Mouse (Mus musculus): ENCODE results near the gene Atp6v0c.
A peak's percentile ranks its signal among the peaks of the same experiment; 100 is the strongest.

Gene Atp6v0c

DNA sequence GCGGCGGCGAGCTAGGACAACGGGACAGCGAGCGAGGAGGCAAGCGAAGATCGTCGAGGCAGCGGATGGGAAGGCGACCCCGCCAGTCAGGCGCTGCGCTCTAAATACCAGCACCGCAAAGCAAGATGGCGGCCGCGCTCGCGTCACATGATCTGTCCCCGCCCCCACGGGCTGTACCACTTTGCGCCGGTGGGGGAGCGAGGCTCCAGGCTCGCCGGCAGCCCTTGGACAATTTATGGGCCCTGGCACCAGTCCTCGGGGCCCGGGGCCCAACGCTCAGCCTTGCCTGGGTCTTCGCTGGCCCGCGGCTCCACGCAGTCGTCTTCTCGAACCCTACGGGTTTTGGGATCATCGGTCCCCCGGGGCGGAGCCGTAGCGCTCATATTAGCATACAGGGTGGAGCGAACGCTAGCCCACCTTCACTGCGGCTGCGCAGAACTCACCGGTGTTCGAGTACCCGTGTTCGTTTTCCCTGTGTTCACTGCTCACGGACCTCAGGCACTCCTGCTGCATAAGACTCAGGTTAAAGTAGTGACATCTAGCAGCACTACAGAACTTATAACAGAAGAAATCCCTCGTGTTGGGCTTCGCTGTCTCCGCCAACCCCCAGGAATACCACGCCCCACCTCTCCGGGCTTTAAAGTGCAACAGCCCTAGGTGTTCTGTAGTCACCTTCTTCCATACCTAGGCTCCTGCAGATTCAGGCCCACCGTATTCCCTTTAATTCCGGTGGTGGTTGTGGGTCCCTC, at the start of gene Atp6v0c:
Gene Atp6v0c (minus strand): TSS at position 386 of the 749 bp plus-strand sequence.
- peak; percentile 98 for DNase-seq

DNA sequence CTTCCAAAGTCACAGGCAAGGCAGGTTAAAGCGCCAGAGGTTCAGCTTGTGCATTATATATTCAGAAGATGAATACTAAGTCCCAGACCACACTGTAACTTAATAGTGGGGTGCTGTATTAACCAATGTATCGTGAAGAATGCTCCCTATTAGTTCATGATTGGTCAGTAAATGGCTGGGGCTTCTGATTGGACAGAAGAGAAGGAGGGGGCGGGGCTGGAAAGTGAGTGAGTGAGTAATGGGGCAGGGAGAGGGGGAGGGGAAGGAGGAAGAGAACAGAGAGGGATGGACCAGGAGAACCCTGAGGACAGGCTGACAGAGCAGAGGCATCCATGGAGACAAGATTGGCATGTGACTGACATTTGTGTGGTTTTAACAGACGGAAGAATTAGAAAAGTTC, 47.3 kb upstream of the Atp6v0c start:
- DNase-seq = no peak

DNA sequence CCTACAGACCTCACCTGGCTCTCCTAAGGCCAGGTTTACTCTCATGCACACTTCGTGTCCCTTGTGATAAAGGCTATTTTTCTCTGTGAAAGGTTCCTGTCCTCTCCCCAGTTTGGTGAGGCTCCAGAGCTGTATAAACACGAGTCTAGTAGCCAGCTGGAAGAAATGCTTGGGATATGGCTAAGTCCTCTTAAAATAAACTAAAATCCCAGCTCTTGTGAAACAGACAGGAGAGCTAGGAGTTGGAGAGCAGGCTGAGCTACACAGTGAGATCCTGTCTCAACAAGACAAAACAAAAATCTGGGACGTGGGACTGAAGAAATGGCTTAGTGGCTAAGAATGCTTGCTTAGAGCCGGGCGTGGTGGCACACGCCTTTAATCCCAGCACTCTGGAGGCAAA, 43.7 kb upstream of the Atp6v0c start:
- DNase-seq = peak; percentile 58

DNA sequence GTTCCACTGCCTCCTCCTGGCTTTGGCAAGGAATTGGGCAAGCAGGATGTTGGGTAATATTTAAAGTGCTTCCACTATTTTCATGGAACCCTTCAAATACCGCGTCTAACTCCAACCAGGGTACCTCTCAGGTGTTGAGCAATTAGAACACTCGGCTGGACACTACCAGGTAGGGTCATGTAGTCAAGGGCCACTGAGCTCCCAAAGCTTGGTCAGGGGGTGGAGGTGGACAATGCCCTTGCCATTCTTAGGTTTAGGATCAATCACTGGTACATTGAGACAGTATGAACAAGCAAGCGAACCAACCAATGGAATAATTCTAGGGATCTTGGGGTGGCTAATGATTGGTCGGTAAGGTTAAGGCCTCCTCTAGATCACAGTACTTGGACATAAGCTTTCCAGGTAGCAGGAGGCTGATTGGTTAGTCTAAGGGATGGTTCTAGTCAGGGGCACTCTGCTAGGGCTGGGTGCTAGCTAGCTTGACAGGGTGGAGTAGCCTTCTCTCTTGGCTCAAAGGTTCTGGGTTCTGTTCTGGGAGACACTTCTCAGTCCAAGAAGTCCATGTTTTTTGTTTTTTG, 43.0 kb upstream of the Atp6v0c start:
- no peak for DNase-seq

DNA sequence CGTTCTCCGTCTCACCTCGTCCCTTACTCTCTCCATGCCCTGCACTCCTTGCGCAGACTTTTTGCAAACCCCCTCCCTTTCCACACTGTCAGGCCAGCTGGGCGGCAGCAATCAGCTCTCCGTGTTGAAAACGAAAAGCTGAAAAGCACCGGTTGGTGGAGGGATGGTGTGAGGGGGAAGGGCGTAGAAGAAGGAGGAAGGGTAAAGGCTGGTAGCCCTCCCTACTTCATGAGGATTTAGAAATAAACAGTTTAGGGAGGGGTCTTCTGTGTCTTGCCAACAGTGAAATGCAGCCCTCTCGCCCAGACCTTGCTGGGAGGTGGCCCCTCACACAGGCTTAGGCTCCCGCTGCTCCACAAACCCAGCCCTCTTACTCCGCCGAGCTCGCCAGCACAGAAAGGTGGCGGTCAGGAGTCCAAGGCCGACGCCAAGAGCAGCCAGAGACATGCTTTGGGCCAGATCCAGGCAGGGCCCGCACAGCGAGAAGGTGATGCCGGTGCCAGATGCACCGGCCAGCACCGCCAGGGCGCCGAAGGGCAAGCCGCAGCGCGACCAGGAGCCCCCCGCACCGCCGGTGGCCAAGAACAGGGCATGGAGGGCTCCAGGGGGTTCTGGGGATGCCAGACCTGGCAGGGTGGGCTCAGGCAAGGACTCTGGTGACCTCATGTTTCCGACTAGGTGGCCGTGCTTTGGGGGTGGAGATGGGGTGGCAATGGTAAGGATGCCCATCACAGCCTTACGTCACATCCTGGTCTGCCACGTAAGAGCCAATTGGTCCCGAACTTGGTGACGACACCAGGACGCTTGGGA, 42.3 kb upstream of the Atp6v0c start:
- peak; percentile 86 for DNase-seq

DNA sequence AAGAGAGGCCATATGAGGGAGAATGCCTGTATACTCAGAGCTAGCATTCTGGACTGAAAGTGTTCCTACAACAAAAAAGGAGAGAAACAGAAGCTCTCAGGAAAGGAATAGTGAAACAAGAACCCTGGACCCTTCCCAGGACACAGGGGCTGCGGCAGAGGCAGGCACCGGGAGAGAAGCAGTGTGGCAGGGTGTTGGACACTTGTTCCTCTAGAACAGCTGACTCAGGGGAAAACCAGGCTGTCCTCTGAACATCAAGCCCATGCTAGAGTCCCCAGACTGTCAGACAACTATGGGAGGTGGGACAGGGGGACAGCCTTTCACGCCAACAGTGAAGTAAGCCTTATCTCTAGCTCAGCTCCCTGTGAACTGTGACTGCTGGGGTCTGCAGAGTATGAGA, 41.1 kb upstream of the Atp6v0c start:
- DNase-seq = no peak

DNA sequence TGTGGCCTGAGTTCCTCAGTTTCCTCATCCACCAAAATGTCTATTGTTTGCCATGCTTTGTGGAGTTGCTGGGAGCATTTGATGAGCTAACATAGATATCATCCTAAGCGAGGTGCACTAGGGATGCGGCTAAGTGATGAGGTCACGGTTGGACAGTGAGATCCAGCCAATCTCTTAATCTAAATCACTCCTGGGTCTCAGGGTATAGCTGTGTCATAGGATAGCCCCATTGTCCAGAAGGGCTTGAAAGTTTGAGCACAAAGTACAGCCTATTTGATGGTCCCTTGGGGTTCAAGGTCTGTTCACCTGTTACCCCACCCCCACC, 40.4 kb upstream of the Atp6v0c start:
- DNase-seq = no peak

DNA sequence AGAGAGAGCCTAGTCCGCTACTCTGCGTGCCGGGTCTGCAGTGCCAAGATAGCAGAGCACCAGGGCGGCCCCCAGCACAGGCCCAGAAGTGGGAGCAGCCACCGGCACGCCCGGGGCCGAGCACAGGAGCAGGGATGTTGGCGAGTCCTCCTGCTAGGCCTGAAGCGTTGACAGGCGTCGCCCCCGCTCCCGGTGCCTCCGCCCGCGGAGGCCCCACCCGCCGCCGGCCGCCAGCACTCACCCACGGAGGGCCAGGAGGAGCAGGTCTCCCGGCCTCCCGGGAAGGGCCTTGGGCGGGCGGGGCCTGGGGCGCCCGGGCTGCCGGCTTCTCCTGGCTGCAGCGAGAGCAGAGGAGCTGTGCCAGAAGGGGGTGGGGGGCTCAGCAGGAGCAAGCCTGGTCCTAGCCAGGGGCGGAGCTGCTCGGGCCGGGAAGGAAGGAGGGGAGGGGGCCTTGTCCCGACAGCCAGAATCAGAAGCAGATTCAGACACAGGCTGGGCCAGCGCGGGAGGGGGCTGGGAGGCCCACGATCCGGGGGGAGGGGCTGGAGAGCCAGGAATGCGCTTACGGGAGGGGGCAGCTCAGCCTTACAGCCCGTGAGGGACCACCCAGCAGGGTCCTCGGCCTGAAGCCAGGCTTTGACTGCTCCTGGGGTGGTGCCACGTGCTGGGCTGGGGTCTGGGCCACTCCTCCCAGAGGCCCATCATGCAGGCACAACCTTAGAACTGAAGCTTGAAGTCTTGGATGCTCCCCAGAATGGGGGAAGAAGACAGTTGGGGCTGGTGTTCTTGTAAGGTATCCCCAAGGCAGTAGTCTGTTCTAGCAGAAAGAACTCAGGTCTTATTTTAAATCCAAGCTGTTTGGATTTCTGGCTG, 39.8 kb upstream of the Atp6v0c start, which contains the start of gene Ntn3:
Gene Ntn3 (minus strand): TSS at position 489 of the 873 bp plus-strand sequence.
- peak; percentile 26 for DNase-seq

DNA sequence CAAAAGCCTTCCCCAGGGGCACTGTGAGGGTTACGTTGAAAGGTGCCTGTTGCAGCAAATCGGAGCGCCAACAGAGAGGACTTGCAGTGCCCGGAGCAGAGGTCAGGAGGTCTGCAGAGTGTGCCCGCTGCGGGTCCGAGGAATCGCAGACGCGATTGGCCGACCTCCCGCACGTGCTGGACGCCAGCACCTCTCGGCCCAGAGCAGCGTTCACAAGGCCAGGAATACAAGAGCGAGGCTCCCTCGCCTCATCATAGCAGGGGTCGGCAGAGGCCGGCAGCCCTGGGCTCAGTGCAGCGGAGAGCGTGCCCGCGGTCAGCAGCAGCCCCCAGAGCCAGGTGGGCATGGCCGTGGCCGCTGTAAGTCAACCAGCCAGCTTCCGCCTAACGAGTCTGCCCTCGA, 39.1 kb upstream of the Atp6v0c start:
- DNase-seq = peak; percentile 11

DNA sequence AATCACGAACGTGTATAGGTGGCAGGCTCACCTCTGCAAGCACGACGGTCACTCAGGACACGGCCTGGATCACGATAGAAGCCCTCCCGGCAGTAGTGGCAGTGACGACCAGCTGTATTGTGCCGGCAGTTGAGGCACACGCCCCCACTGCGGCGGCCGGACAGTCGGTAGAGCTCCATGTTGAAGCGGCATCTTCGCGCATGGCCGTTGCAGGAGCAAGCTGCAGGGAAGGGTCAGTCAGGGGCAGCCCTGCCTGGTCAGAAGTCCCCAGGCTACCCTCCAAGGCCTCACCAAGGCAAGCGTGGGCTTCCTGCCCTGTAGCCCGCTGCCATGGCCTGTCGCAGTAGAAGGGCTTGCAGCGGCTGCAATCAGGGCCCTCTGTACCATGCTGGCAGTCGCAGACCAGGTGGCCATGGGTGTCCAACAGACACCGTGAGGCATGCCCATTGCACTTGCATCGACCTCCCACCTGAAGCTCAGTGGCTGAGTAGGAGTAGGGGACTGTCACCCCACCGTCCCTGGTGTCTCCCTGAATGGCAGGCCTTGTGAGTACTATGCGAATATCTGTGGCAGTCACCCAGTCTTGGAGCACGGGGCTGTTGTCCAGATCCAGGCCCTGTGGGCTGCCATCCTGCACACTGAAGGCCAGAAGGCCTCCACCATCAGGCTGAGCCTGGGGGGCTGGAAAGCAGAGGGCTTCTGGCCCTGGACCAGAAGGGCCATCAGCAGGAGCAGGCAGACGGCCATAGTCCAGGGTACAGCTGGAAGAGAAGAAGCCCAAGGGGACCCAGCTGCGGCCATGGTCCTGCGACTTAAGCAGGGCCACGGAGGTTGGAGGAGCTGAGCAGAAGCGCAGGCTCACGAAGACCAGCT, 38.5 kb upstream of the Atp6v0c start:
- no peak for DNase-seq

DNA sequence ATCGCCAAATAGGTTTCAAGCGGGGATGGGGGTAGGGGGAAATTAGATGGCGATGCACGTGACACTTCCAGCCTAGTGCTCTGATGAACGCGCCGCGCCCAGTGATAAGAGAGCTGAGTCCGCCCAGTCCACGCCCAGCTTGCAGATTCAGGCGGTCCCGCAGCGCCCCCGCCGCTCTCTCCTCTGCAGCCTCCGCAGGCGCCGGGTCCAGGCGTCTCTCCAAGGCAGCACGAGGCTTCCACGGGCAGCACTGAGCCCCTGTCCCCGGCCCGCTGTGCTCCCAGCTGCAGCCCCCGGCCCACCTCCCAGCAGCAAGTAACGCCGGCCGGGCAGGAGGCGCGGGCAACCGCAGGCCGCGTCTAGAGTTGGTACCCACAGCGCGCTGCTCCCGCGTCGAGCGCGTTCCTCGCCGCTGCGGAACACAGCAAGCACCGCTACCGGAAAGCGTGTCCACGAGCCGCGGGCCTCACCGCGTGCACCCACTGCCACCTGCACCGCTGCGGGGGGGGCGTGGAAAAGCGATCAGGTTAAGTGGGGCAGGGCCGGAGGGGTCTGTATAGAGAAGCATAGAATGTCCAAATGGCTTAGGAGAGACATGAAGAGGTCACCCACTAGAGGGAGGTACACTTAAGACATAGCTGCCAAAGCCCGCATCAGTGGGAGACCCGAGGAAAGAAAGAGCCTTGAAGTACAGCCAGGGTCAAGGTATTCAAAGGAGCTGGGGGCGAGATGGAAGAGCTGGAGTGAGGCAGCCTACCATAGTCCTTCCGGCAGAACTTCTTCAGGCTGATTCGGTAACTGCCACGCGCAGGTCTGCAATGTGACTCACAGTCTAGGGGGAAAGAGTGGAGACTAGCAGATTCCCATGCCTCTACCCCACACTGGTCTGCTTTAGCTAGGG, 37.2 kb upstream of the Atp6v0c start:
- peak; percentile 65 for DNase-seq

DNA sequence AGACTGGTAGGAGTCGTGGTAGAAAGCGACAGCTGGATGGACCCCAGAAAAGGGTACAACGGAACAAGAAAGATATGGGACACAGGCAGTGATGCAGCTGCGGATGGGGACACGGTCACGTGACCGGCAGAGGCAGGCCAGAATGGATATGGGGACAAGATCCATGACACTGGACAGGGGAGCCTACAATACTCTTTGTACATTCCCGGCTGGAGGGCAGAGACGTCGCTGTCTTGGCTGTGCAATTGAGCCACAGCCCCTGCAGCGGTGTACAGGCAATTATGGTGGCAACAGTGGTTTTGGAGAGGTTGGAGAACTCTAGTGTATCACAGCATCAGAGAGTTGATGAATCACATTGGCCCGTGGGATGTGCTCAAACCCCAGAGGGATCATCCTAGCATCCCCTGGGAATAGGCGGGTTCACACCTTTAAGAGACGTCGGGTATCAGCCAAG, 36.4 kb upstream of the Atp6v0c start:
- peak; percentile 61 for DNase-seq

DNA sequence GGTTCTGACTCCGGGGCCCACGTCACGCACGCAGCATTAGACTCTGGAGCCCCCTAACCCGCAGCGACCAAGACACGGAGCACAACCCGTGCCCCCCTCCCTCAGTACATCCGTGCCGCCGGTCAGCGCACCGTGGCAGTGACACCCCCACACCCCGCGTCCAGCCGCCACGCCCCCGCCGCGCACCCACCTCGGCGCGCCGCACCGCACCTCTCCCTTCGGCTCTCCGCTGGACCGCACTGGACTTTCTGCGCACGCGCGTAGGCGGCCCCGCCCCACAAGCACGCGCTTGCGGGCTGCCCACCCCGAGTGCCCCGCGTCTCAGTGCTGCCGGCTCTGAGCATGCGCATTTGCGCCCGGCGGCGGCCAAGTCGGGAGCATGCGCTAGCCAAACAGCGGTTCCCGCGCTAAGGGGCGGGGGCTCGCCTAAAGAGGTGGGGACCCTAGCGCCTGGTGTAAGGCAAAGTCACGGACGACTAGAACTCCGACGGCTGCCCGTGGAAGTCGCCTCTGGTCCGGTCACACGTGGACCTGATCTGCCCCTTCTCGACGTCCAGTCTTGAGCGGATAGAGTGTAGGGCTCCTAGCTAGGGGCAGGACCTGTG, 35.9 kb upstream of the Atp6v0c start, which contains the start of gene Tbc1d24:
Gene Tbc1d24 (minus strand): TSS at position 279 of the 605 bp plus-strand sequence.
- peak; percentile 92 for DNase-seq

DNA sequence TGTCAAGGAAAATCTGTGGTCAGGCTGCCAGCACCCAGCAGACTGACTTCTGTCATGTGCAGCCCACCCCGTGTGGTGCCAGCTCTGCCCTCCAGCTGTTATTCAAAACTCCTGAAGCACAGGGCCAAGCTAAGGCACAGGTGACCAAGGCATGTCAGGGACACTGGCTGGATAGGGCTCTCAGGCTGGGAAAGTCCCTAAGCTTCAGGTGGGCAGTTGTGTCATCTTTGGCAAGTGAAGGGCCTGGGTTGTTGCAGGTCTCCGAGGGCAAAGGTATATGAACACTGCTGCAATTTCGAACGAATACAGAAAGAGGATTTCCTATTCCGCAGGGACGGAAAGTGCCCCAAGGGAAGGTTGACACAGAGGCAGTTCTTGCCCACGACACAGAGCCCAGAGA, 35.3 kb upstream of the Atp6v0c start:
- no peak for DNase-seq

DNA sequence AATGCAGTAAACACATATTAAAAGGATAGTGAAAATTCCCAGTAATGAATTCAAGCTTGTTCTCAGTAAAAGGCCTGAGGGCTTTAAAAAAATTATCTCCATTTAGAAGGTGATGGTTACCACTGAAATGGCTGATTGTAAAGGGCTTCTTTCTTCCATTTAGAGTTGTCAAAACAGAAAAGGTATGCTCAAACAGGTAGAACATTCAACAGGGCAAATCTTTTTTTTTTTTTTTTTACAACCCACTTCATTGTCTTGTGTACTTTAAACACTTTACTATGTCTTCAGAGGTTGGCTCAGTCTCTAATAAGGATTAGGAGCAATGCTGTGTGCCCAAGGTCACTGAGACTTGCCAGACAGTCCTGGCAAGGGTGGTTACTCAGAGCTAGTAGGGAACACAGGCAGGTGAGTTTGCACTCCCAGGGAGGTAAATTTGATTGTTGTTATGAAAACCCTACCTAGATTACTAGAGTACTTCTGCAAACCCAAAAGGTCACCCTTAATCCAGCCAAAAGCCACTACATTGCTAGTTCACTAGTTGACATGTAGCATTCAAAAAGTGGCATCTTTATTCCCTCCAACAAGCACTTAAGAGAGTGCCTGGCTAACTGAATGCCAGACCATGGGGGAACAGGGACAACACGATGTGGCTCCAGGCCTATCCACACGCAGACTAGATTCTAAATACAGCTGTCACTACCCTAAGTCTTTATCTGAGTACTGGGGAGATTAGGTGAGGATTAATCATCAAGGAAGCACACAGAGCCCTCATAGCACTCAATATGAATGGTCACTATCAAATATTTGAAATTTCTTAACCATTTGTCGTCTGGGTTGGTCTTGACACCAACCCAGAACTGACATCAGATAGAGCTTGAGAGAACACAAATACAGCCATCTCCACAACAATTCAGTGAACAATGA, 34.4 kb upstream of the Atp6v0c start:
- DNase-seq = no peak

DNA sequence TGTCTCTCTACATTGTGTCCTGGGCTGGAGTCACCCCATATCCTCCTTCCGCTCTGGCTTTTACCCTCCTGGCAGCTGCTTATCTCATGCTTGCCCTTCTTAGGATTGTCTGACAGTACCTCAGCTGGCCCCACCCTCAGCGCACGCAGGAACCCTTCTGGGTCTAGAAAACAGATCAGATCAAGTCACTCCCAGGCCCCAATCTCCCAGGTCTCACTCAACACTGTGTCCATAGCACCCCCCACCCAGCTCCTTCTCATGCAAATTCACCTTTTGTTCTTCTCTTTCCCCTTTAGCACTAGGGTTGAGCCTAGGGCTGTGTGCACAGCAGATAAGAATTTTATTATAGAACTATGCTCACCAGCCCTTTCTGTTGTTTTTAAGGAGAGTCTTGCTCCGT, 33.6 kb upstream of the Atp6v0c start:
- DNase-seq = no peak

DNA sequence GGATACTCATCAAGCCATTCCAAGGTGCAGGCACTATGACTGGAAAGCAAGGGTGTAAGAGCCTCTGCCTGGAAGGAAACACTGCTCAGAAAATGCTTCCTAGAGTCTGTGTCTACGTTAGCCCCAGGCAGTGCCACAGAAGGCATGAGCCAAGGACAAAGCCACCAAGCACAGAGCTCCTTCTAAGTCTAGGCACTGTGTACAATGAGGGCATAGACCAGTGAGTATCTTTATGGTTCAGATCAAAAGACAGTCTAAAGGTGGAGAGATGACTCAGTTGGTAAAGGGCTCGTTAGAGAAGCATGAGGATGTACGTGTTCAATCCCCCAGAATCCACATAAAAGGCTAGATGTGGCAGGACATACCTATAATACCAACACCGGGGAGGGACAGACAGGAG, 31.6 kb upstream of the Atp6v0c start:
- DNase-seq = no peak

DNA sequence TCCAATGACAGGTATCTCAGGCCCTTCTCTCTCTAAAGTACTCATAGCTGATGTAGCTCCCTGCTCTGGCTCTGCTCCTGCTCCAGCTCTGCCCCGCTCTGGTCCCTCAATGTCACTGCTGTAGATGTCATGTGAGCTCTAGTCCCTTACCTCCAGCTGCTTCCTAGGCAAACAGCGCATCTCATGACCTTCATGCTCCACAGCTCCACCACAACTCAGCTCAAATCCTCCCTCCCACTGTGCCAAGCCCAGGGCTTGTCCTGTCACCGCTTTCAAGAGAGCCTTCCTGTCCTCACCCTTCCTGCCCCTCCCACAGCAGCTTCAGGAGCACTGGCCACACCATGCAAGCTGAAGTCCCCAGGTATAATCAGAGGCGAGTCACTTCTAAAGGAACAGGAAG, 30.2 kb upstream of the Atp6v0c start:
- DNase-seq = no peak

DNA sequence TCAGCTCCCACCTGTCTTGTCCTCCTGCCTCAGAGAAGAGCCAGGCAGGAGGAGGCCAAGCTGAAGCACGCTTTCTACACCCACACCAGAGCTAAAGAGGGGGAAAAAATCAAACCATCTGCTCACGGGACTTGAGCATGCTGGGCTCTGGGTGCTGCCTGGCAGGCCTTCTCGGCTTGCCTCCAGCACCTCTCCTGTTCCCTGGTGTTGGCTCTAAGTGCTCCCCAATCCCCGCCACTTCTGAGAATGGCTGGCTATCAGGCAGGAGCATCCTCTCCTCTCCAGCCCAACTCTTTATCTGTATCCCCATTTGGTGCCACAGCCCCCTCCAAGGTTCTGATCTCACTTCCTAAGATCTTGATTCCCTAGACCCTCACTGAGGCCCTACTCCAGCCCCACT, 29.8 kb upstream of the Atp6v0c start:
- DNase-seq = no peak
